Mouse (Mus musculus) fibroblast of lung, adult 2 months (primary cell): ENCODE results near the gene Naaladl2.
A peak's percentile ranks its signal among the peaks of the same experiment; 100 is the strongest.
"Not testable (repeated sequence)": the region's sequence is repeated elsewhere in the genome, so short reads cannot be mapped to it uniquely, and the experiment has no call there.

Experiments used
- DNase-seq: peaks from one replicate; pipeline ENCODE4 v3.0.0-alpha.2; 2011; ENCODE audit warnings: low read depth

The Naaladl2 gene

GRCm38 (mm10) chr3:25143555-25144311, at the start of gene Naaladl2:
Naaladl2 (minus strand) TSS chr3:25144261.
- DNase-seq = no peak

GRCm38 (mm10) chr3:25151721-25152120, 7.7 kb upstream of the Naaladl2 start:
- DNase-seq = no peak

DNA sequence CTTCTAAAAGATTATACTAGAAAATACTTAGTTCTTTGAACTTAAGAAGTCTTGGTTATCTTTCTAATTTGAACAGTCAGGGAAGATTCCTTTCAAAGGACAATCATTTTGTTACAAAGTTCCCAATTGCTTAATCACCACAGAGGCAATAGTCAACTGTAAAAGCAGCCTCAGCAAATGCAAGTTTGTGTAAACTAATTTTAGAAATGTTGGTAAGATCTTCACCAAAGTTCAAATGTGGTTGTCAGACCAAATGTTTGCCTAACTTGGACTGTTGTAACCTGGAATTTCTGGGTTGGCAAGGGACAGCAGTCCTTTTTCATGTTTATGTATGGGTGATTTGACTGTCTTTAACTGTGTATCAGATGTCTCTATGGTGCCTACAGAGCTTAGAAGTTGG, 3.2 kb upstream of the Naaladl2 start:
- DNase-seq = no peak

DNA sequence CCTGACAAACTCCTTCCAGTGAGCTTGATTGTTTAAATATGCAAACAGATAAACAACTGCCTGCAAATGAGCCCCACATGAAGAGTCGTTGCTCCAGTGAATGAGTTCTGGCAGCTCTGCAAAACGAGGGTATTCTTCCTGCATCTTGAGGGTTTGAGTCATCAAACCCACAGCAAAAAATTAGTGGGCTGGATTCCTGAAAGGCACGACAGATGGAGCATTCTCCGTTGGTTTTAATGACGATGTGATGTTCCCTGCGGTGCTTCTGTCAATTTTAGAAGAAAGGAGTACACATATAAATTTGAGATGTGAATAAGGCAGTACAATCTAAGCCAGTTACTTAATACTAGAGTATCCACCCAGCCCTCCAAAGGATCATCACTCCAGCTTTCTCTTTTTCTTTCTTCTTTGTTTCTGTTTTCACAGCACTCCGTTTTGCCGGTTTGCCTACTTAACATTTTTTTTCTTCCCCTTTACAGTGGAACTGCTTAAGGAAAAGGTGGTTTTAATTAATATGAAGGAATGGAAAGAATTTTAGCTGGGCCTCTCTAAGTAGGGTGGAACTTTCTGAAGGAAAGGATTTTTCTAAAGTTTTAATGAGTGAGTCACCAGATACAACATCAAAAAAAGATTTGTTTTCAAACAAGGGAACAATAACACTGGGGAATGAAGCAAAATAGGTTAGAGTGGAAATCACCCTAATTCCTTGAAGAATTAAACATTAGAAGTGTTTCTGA, 1.1 kb upstream of the Naaladl2 start:
- DNase-seq = no peak

GRCm38 (mm10) chr3:25143111-25143510, 950 bp downstream of the Naaladl2 start:
- no peak for DNase-seq

DNA sequence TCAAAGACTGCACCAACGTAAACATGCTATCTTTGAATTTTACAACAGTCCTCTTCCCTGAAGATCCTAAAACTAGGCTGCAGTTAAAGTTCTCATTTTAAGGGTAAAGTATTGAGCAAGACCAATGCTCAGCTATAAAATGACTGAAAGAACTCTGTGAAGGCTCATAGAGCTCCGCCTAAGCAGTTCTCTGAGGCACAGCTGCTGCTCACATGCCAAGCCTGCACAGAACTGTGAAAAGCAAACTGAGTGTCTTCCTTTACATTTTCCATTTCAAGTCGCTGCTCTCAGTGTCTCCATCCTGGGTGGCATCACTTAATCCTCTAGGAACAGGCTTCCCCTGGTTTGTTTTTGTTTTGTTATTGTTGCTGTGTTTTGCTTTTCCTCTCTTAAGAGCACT, 12.2 kb downstream of the Naaladl2 start:
- DNase-seq = no peak

DNA sequence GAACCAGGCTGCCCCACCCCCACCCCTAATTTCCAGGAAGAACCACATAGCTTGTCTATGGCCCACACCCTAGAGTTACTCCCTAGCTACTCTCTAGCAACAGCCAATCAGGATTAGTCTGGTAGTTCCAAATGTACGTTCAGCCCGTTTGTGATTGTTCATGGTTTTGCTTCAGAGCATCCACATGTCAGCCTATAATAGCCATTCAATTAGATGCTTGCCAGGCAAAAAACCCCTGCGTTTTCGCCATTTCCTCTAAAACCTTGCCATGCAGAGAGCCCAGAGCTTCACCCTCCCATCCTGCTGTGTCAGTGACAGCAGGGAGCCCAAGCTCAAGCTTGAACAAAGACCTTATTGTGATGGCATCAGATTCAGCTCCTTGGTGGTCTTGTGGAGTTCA, 16.2 kb downstream of the Naaladl2 start:
- no peak for DNase-seq

DNA sequence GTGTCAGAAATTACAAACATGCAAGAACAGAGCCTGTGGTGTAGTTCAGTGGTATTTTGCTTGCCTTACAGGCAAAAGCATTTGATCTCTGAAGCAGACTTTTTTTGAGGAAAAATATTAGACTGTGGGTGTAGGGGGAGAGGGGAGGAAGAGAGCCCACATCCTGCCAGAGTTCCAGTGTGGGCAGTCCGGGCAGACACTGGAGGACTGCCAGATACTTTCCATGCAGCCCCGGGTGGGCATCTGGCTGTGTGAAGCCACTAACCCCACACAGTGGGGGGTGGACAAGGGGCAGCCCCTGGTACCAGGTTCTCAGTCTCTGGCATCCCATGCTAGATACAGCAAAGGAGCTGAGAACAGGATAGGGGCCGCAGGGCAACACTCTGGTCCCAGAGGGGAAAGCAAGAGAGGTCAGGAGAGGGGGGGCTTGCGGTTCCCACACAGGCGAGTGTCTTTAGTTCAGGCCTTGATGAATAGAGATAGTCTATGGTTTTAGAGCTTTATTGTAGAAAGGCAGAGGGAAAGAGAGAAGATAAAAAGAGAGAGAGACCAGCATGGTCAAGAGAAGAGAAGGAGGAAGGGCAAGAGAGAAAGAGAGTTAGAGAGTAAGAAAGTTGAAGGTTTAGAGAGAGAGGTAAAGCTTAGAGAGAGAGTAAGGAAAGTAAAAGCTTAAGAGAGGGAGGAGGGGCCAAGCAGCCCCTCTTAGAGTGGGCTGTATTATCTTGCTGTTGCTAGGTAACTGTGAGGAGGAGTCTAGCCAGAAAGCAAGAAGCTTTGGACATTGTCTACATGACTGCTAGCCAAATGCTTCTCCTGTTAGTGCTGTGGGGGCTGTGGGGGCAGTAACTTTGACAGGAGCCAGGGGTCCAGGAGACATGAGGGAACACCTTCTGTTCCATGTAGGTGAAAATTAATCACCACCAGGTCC, 18.9 kb downstream of the Naaladl2 start:
- DNase-seq = no peak

GRCm38 (mm10) chr3:25113107-25113506, 31.0 kb downstream of the Naaladl2 start:
- DNase-seq = no peak

GRCm38 (mm10) chr3:25108997-25109396, 35.1 kb downstream of the Naaladl2 start:
- no peak for DNase-seq

- DNase-seq = no peak
These were observed 51.1 kb downstream of the Naaladl2 start for GRCm38 (mm10) chr3:25092986-25093385.

- no peak for DNase-seq
These were observed 68.3 kb downstream of the Naaladl2 start for GRCm38 (mm10) chr3:25075785-25076184.

- DNase-seq = no peak
These were observed 69.8 kb downstream of the Naaladl2 start for GRCm38 (mm10) chr3:25074266-25074665.

GRCm38 (mm10) chr3:25073821-25074220, 70.2 kb downstream of the Naaladl2 start:
- no peak for DNase-seq

- no peak for DNase-seq
These were observed 80.8 kb downstream of the Naaladl2 start for GRCm38 (mm10) chr3:25063217-25063616.

DNA sequence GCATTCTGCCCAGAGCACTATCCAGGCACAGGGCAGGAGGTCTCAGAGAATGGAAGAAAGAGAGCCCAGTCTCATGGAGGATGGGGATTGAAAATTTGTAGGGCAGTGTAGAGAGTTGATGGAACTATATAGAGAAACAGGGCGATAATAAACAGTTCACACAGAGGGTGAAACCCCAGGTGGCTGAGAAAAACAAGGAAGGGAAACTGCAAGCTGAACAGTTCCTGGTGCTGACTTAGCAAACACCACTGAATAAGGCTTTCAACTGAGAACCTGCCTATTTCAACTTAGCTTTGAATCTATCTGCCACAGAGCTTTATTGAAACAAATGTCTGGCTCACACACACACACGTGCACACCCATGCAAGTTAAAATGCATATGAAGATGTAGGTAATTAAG, 91.1 kb downstream of the Naaladl2 start:
- DNase-seq = no peak

DNA sequence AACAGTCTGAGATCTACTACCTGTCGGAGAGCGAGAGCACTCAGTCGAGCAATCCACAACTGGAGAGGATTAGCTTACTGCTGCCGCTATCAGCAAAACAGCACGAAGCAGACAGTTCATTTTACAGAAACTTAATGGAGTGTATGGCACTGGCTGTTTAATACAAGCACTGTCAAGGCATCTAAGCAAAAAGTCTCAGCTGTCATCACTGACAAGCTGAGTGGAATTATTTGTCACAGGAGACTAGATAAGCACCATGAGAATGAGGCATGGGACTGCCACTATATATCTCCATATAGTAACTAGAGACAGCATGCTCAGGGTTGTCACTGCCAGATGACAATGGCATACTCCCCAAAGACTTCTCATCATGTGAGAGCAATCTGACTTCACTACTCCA, 124.1 kb downstream of the Naaladl2 start:
- no peak for DNase-seq

GRCm38 (mm10) chr3:25010751-25011150, 133.3 kb downstream of the Naaladl2 start:
- DNase-seq = no peak

DNA sequence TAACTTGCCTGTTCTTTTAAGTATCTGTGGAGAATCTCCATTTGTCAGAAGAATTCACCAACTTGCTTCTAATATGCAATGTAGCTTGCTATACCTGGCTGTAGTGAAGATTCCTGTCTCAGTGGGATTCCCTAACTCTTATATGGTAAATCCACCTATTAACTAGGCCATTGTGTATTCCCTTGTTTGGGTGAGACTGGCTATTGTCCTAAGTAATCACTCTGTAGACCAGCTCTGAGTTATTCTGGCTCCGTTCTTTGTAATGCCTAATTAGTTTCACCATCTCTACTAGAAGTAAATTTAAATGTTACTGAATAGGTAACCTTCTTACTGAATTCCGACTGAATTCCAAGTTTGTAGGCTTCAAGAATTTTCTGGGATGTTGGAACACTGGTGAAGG, 137.3 kb downstream of the Naaladl2 start:
- DNase-seq = not testable (repeated sequence)

DNA sequence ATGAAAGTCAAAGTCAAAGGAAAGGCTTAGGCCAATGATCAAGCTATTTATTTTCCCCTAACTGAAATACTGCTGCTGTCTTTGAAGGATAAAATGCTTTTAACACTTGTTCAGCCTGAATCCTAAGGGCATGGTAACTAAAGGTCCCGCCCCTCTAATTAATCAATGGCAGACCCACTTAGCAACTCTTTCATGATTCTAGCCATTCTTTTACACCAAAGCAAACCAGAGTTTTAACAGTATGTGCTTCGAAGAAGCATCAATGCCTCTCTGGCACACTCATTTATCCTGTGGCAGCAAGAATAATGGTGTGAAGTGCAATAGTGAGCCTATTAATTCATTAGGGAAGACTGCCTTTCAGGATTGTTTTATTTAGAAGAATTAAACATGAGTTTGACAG, 151.5 kb downstream of the Naaladl2 start:
- DNase-seq = no peak

GRCm38 (mm10) chr3:24992078-24992477, 152.0 kb downstream of the Naaladl2 start:
- DNase-seq = no peak

- peak; percentile 10 for DNase-seq
These were observed 161.9 kb downstream of the Naaladl2 start for GRCm38 (mm10) chr3:24982111-24982510.
